Mouse (Mus musculus): ENCODE results near the gene A030003K21Rik.

DNA sequence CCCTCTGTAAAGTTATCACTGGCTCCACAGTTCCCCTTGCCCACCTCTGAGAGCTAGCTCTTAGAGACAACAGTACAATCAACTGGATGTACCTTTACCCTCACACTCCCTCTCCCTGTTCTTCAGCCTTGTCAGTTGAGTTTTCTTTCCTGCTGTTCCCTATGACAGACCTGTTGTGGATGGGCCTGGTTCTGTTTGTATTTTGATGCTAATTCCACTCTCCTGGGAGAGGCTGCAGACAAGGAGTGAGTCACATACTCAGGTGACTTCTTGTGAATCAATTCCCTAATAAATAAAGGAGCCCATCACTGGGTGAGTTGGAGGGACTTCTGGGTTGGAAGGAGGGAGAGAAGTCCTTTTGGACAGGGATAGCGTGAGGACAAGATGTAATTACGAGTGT, 5.4 kb upstream of the A030003K21Rik start:
- TF ChIP-seq TAL1 (conservative IDR thresholded peaks at IDR 0.05; ENCODE audit: low read depth, low read length) (no peak), CTCF (IDR thresholded peaks at IDR 0.05; ENCODE audit: low read depth, low read length) (no peak), GATA1 (IDR thresholded peaks at IDR 0.05; ENCODE audit: borderline replicate concordance, low read length) (no peak)

Measured in G1E (cell line).